ENCODE assay signal across 12 mouse cellular contexts in the genomic region with DNA sequence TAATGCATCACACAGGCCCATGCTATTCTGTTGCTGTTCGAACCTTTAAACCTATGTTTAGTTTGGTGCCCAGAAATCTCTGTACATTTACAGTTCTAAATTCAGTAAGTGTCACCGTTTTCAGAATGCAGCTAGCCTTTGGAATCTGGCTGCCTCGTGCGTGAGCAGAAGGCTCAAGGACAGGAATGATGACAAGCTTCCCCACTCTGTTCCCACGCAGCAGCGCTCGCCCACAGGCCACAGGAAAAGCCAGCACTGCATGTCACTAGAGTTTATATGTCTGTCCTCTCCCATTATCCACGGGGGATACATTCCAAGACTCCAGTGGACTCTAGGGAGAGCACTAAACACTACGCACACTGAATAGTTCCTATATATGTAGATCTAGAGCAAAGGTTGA.
DNase-seq lines count a peak whose midpoint lies in the region; ATAC-seq lines count a peak whose summit lies in the region.
"Had no signal": no experiment of that assay in that cellular context is flagged by ENCODE, and none has a peak within 500 bp of the region (broad histone marks: within the 10 kb centered on the region; RNA-seq: fewer than 3 reads in every experiment).

No protein-coding gene starts in this region.

- peak; percentile 13 to 14 for DNase-seq in adrenal gland, postnatal 36 days
- DNase-seq in adrenal gland, adult (ENCODE audit: inconsistent age in 2 of 2, low spot score in 1 of 2): no peak
- DNase-seq in layer of hippocampus, adult 11-12 months (ENCODE audit: low spot score): peak; percentile 56
- no peak for DNase-seq in layer of hippocampus, postnatal 10 days (ENCODE audit: low spot score in 2 of 2)
- peak; percentile 89 for DNase-seq in brain, adult 2 months (ENCODE audit: low read depth, low spot score)
- DNase-seq in left cerebral cortex, postnatal 25 days (ENCODE audit: low spot score in 2 of 2): peak; percentile 63 to 91
- DNase-seq: gastrocnemius, adult 2 months; heart, adult 2 months; kidney, adult 9 months had no signal

- no peak for ATAC-seq in erythroblast, adult 5-6 weeks (replicated peaks; ENCODE audit: low FRiP score, poor library complexity, severe bottlenecking)
- no peak for ATAC-seq in monocyte, adult 5-6 weeks (replicated peaks; ENCODE audit: insufficient number of reproducible peaks, low FRiP score, low TSS enrichment, poor library complexity, severe bottlenecking)
- ATAC-seq: inflammation-experienced regulatory T-cells, adult 6 months had no signal

- intact Hi-C loops in left cerebral cortex, postnatal 25 days (cut with DNase I): no loop called here

Comparison
In these comparisons a context has a peak if more than half of its experiments do, and no peak if none do; other contexts are left out.
1. DNase-seq: peak in adrenal gland, postnatal 36 days (2 of 2), layer of hippocampus, adult 11-12 months (single experiment), brain, adult 2 months (single experiment) and left cerebral cortex, postnatal 25 days (2 of 2); none in adrenal gland, adult (0 of 2) and layer of hippocampus, postnatal 10 days (0 of 2).